Mouse (Mus musculus) embryonic facial prominence, embryonic 12.5 days (tissue): Measurements from ENCODE around the gene Col25a1. TPM values are rescaled to one million over a fixed set of nuclear protein-coding genes. Genes with fewer than 3 reads are reported as not detected.

ENCODE experiments used
- ATAC-seq: fragments of 200-750 bp; cut with Nextera tagmentation; 2 replicates; pipeline ENCODE4 v1.8.0; 2017; ENCODE audit not compliant: insufficient number of reproducible peaks, insufficient read depth, low FRiP score, low TSS enrichment
- H3K27ac ChIP-seq: fragments of 300-500 bp; sonication (generic); 2 replicates; pipeline ENCODE4 v1.5.1; 2016; ENCODE audit warnings: mild to moderate bottlenecking
- H3K27me3 ChIP-seq: fragments of 300-500 bp; sonication (generic); 2 replicates; pipeline ENCODE4 v1.6.1; 2016; ENCODE audit warnings: mild to moderate bottlenecking, moderate library complexity
- H3K36me3 ChIP-seq: fragments of 300-500 bp; sonication (generic); 2 replicates; pipeline ENCODE4 v1.6.1; 2016; ENCODE audit warnings: mild to moderate bottlenecking
- H3K4me1 ChIP-seq: fragments of 300-500 bp; sonication (generic); 2 replicates; pipeline ENCODE4 v1.6.1; 2016
- H3K4me2 ChIP-seq: fragments of 300-500 bp; sonication (generic); replicated peaks from 2 replicates; pipeline ENCODE4 v1.6.1; 2016; ENCODE audit warnings: mild to moderate bottlenecking, moderate library complexity
- H3K4me3 ChIP-seq: fragments of 300-500 bp; sonication (generic); 2 replicates; pipeline ENCODE4 v1.5.1; 2016; ENCODE audit warnings: mild to moderate bottlenecking
- H3K9ac ChIP-seq: fragments of 300-500 bp; sonication (generic); 2 replicates; pipeline ENCODE4 v1.6.1; 2016; ENCODE audit warnings: mild to moderate bottlenecking, moderate library complexity
- H3K9me3 ChIP-seq: fragments of 300-500 bp; sonication (generic); 2 replicates; pipeline ENCODE4 v1.6.1; 2016; ENCODE audit warnings: mild to moderate bottlenecking, moderate library complexity
- WGBS: fragments of 180-500 bp; shearing (Covaris S2); methylation state at CpG from one replicate; pipeline ENCODE4 v1.1.7; 2016; 5-methylcytosine and 5-hydroxymethylcytosine counted together
- polyA plus RNA-seq: library from polyadenylated mRNA; unstranded; fragments of >200 nt; fragmentation: Nextera tagmentation; extraction: Ambion mirVana; gene quantifications from 2 replicates; pipeline ENCODE4 v1.2.1, GENCODE M21; 2016

The Col25a1 gene
- polyA plus RNA-seq, 1 experiment from 2014 or later: 31.1 TPM

GRCm38 (mm10) chr3:130494665-130495396 is 363.5 kb downstream of the Col25a1 start:
- H3K36me3 ChIP-seq: no peaks in the 10 kb centered on the region
- H3K4me2 ChIP-seq: no peak overlapping the region
- no peak overlapping the region for H3K4me3 ChIP-seq
- no peaks in the 10 kb centered on the region for H3K9me3 ChIP-seq
- no peaks in the 10 kb centered on the region for H3K27me3 ChIP-seq
- H3K9ac ChIP-seq: no peak overlapping the region
- H3K4me1 ChIP-seq: peaks cover 21% of the 10 kb centered on the region
- 64% methylated on average over 20 of the region's 20 CpGs for WGBS
- 0 out of 2 replicates have a peak, but pooled peaks have one; percentile 15 for ATAC-seq
- H3K27ac ChIP-seq: no peak overlapping the region

- ATAC-seq: no peak
- Histone ChIP-seq H3K36me3 (no peaks in the 10 kb centered on the region), H3K27ac (no peak overlapping the region), H3K9me3 (no peaks in the 10 kb centered on the region), H3K27me3 (no peaks in the 10 kb centered on the region), H3K9ac (no peak overlapping the region), H3K4me2 (no peak overlapping the region), H3K4me3 (no peak overlapping the region), H3K4me1 (peaks cover 21% of the 10 kb centered on the region)
- 92% methylated on average over 2 of the region's 2 CpGs for whole genome bisulfite sequencing
These were observed 365.7 kb downstream of the Col25a1 start for GRCm38 (mm10) chr3:130497036-130497435.

- Histone ChIP-seq H3K4me1 (no peaks in the 10 kb centered on the region), H3K27ac (no peak overlapping the region), H3K9me3 (no peaks in the 10 kb centered on the region), H3K9ac (no peak overlapping the region), H3K36me3 (no peaks in the 10 kb centered on the region), H3K4me2 (no peak overlapping the region), H3K27me3 (no peaks in the 10 kb centered on the region), H3K4me3 (no peak overlapping the region)
- ATAC-seq: no peak
- WGBS: 77% methylated on average over 3 of the region's 3 CpGs
These were observed 370.4 kb downstream of the Col25a1 start for GRCm38 (mm10) chr3:130501713-130502112.

GRCm38 (mm10) chr3:130508330-130508729 is 377.0 kb downstream of the Col25a1 start:
- Histone ChIP-seq H3K4me3 (no peak overlapping the region), H3K9ac (no peak overlapping the region), H3K27ac (no peak overlapping the region), H3K9me3 (no peaks in the 10 kb centered on the region), H3K4me1 (no peaks in the 10 kb centered on the region), H3K4me2 (no peak overlapping the region), H3K27me3 (no peaks in the 10 kb centered on the region), H3K36me3 (no peaks in the 10 kb centered on the region)
- 83% methylated on average over 2 of the region's 2 CpGs for WGBS
- ATAC-seq: no peak

GRCm38 (mm10) chr3:130518457-130518879 is 387.2 kb downstream of the Col25a1 start:
- Histone ChIP-seq H3K36me3 (no peaks in the 10 kb centered on the region), H3K27me3 (no peaks in the 10 kb centered on the region), H3K9ac (no peak overlapping the region), H3K4me1 (peaks cover 7% of the 10 kb centered on the region; the same call in 1 of the 2 replicates), H3K4me2 (no peak overlapping the region), H3K9me3 (no peaks in the 10 kb centered on the region), H3K4me3 (no peak overlapping the region), H3K27ac (no peak overlapping the region)
- ATAC-seq: no peak
- WGBS: 54% methylated on average over 9 of the region's 9 CpGs

- Histone ChIP-seq H3K27ac (no peak overlapping the region), H3K4me3 (no peak overlapping the region), H3K36me3 (no peaks in the 10 kb centered on the region), H3K4me2 (no peak overlapping the region), H3K27me3 (no peaks in the 10 kb centered on the region), H3K9ac (no peak overlapping the region), H3K9me3 (no peaks in the 10 kb centered on the region), H3K4me1 (peaks cover 7% of the 10 kb centered on the region; the same call in 1 of the 2 replicates)
- WGBS: 84% methylated on average over 9 of the region's 9 CpGs
- no peak for ATAC-seq
These were observed 390.7 kb downstream of the Col25a1 start for GRCm38 (mm10) chr3:130521834-130522476.

GRCm38 (mm10) chr3:130523019-130523418 is 391.7 kb downstream of the Col25a1 start:
- H3K4me2 ChIP-seq: no peak overlapping the region
- no peak for ATAC-seq
- WGBS: 79% methylated on average over 7 of the region's 7 CpGs
- no peak overlapping the region for H3K27ac ChIP-seq
- no peaks in the 10 kb centered on the region for H3K27me3 ChIP-seq
- no peak overlapping the region for H3K9ac ChIP-seq
- no peaks in the 10 kb centered on the region for H3K36me3 ChIP-seq
- H3K4me1 ChIP-seq: peaks cover 7% of the 10 kb centered on the region; the same call in 1 of the 2 replicates
- no peak overlapping the region for H3K4me3 ChIP-seq
- no peaks in the 10 kb centered on the region for H3K9me3 ChIP-seq

- Histone ChIP-seq H3K36me3 (no peaks in the 10 kb centered on the region), H3K4me3 (no peak overlapping the region), H3K27ac (no peak overlapping the region), H3K4me2 (no peak overlapping the region), H3K9ac (no peak overlapping the region), H3K4me1 (0 out of 2 replicates have a peak, but pooled peaks cover 4% of the 10 kb centered on the region), H3K9me3 (no peaks in the 10 kb centered on the region), H3K27me3 (no peaks in the 10 kb centered on the region)
- ATAC-seq: no peak
- 64% methylated on average over 16 of the region's 16 CpGs for WGBS
These were observed 393.3 kb downstream of the Col25a1 start for GRCm38 (mm10) chr3:130524367-130525137.

GRCm38 (mm10) chr3:130535021-130535420 is 403.7 kb downstream of the Col25a1 start:
- 90% methylated on average over 9 of the region's 9 CpGs for WGBS
- no peak for ATAC-seq

GRCm38 (mm10) chr3:130541541-130541940 is 410.2 kb downstream of the Col25a1 start:
- Histone ChIP-seq H3K9me3 (no peaks in the 10 kb centered on the region), H3K9ac (no peak overlapping the region), H3K4me2 (no peak overlapping the region), H3K36me3 (no peaks in the 10 kb centered on the region), H3K4me3 (no peak overlapping the region), H3K27ac (no peak overlapping the region), H3K27me3 (no peaks in the 10 kb centered on the region), H3K4me1 (no peaks in the 10 kb centered on the region)
- WGBS: 57% methylated on average over 1 of the region's 1 CpGs
- no peak for ATAC-seq

More at GRCm38 (mm10) chr3:130535021-130535420, 403.7 kb downstream of the Col25a1 start:
- H3K36me3 ChIP-seq: no peaks in the 10 kb centered on the region
- H3K4me1 ChIP-seq: no peaks in the 10 kb centered on the region
- no peak overlapping the region for H3K4me3 ChIP-seq
- H3K9ac ChIP-seq: no peak overlapping the region
- H3K27ac ChIP-seq: no peak overlapping the region
- no peak overlapping the region for H3K4me2 ChIP-seq
- H3K9me3 ChIP-seq: no peaks in the 10 kb centered on the region
- H3K27me3 ChIP-seq: no peaks in the 10 kb centered on the region

- no peaks in the 10 kb centered on the region for H3K36me3 ChIP-seq
- no peak overlapping the region for H3K9ac ChIP-seq
- H3K27ac ChIP-seq: no peak overlapping the region
- H3K4me3 ChIP-seq: no peak overlapping the region
- no peak overlapping the region for H3K4me2 ChIP-seq
- H3K27me3 ChIP-seq: no peaks in the 10 kb centered on the region
- H3K4me1 ChIP-seq: no peaks in the 10 kb centered on the region
- WGBS: 82% methylated on average over 3 of the region's 3 CpGs
- ATAC-seq: no peak
- H3K9me3 ChIP-seq: no peaks in the 10 kb centered on the region
These were observed 414.7 kb downstream of the Col25a1 start for GRCm38 (mm10) chr3:130545995-130546394.
